Mouse (Mus musculus): ENCODE results near the gene Btg1. TPM values are rescaled to one million over a fixed set of nuclear protein-coding genes. Genes with fewer than 3 reads are reported as not detected.

Gene Btg1
- 44.9 TPM in 2 replicates for polyA plus RNA-seq (2015; fragmentation: Nextera tagmentation; extraction: Ambion mirVana)

- H3K4me1 ChIP-seq = peaks cover 32% of the 10 kb centered on the region
- peak within 1 kb of the TSS; percentile 93 for H3K27ac ChIP-seq
- peak within 1 kb of the TSS; percentile 64 for H3K4me2 ChIP-seq
- H3K36me3 ChIP-seq = peaks cover 8% of the 10 kb centered on the region; the same call in 1 of the 2 replicates
- H3K4me3 ChIP-seq (replicated peaks) = peak within 1 kb of the TSS; percentile 92
- WGBS = under 1% methylated on average over 36 of the region's 37 CpGs
- no peaks in the 10 kb centered on the region for H3K9me3 ChIP-seq (replicated peaks)
- ATAC-seq (replicated peaks; ENCODE audit: low FRiP score) = peak; percentile 97
- no peaks in the 10 kb centered on the region for H3K27me3 ChIP-seq
- H3K9ac ChIP-seq = peak within 1 kb of the TSS; percentile 98
Measured at GRCm38 (mm10) chr10:96616709-96617116, at the start of gene Btg1. Gene Btg1, plus strand, starts transcription at chr10:96617006.

GRCm38 (mm10) chr10:96569469-96569868, 47.3 kb upstream of the Btg1 start:
- Histone ChIP-seq H3K9me3 (replicated peaks) (0 out of 2 replicates have a peak, but pooled peaks cover 5% of the 10 kb centered on the region), H3K9ac (no peak overlapping the region), H3K4me3 (replicated peaks) (no peak overlapping the region), H3K4me2 (no peak overlapping the region), H3K4me1 (0 out of 2 replicates have a peak, but pooled peaks cover 9% of the 10 kb centered on the region), H3K36me3 (no peaks in the 10 kb centered on the region), H3K27me3 (no peaks in the 10 kb centered on the region), H3K27ac (no peak overlapping the region)
- ATAC-seq (replicated peaks; ENCODE audit: low FRiP score) = no peak
- 71% methylated on average over 8 of the region's 8 CpGs for WGBS

DNA sequence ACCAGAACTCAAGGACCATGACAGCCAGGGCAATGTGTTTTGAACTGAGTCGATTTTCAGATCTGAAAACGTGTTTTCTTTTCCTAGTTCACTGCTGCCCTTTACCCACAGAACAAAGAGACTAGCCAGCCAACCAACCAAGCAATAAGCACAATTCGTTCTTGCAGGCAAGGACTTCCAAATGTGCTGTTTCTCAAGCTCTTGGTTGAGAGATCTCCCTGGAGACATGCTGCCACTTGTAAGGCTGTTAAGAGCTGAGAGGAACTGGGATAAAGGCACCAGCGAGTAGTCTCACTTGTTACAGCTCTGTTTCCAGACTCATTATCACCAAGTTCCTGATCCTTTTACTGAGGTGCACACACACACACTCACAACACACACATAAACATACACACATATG, 45.6 kb upstream of the Btg1 start:
- no peaks in the 10 kb centered on the region for H3K27me3 ChIP-seq
- H3K4me3 ChIP-seq (replicated peaks) = no peak overlapping the region
- 31% methylated on average over 4 of the region's 4 CpGs for WGBS
- 0 out of 2 replicates have a peak, but pooled peaks cover 9% of the 10 kb centered on the region for H3K4me1 ChIP-seq
- 0 out of 2 replicates have a peak overlapping the region, but pooled peaks have one; percentile 25 for H3K27ac ChIP-seq
- 0 out of 2 replicates have a peak, but pooled peaks cover 5% of the 10 kb centered on the region for H3K9me3 ChIP-seq (replicated peaks)
- H3K9ac ChIP-seq = no peak overlapping the region
- H3K36me3 ChIP-seq = no peaks in the 10 kb centered on the region
- ATAC-seq (replicated peaks; ENCODE audit: low FRiP score) = no peak
- H3K4me2 ChIP-seq = no peak overlapping the region

GRCm38 (mm10) chr10:96574786-96575185, 42.0 kb upstream of the Btg1 start:
- Histone ChIP-seq H3K27ac (no peak overlapping the region), H3K4me3 (replicated peaks) (no peak overlapping the region), H3K4me1 (0 out of 2 replicates have a peak, but pooled peaks cover 12% of the 10 kb centered on the region), H3K27me3 (no peaks in the 10 kb centered on the region), H3K4me2 (no peak overlapping the region), H3K9ac (no peak overlapping the region), H3K36me3 (no peaks in the 10 kb centered on the region), H3K9me3 (replicated peaks) (no peaks in the 10 kb centered on the region)
- no peak for ATAC-seq (replicated peaks; ENCODE audit: low FRiP score)
- WGBS = 83% methylated on average over 6 of the region's 6 CpGs

DNA sequence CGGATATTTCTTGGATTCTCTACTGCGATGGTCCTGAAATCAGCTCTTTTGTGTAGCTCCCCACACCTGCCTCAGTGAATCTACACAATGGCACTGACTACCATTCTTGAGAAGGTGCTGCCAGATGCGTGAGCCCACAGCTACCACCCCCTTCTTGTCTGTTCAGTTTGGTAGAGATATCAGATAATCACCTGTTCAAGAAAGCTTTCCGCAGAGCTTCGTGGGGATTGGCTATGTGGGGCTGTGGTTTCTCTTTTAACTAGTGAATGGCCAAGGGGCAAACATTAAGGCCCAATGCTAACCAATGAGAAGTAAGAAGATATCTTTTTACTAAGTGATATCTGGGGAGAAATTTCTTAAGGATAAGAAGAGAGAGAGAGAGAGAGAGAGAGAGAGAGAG, 41.5 kb upstream of the Btg1 start:
- H3K27me3 ChIP-seq = no peaks in the 10 kb centered on the region
- no peak overlapping the region for H3K4me2 ChIP-seq
- H3K4me1 ChIP-seq = 0 out of 2 replicates have a peak, but pooled peaks cover 12% of the 10 kb centered on the region
- no peaks in the 10 kb centered on the region for H3K9me3 ChIP-seq (replicated peaks)
- ATAC-seq (replicated peaks; ENCODE audit: low FRiP score) = no peak
- no peaks in the 10 kb centered on the region for H3K36me3 ChIP-seq
- no peak overlapping the region for H3K4me3 ChIP-seq (replicated peaks)
- WGBS = 81% methylated on average over 5 of the region's 5 CpGs
- H3K27ac ChIP-seq = no peak overlapping the region
- H3K9ac ChIP-seq = no peak overlapping the region

- no peaks in the 10 kb centered on the region for H3K36me3 ChIP-seq
- H3K4me3 ChIP-seq (replicated peaks) = no peak overlapping the region
- no peak overlapping the region for H3K27ac ChIP-seq
- no peaks in the 10 kb centered on the region for H3K27me3 ChIP-seq
- H3K9me3 ChIP-seq (replicated peaks) = no peaks in the 10 kb centered on the region
- H3K4me2 ChIP-seq = no peak overlapping the region
- no peak overlapping the region for H3K9ac ChIP-seq
- ATAC-seq (replicated peaks; ENCODE audit: low FRiP score) = no peak
- WGBS = 77% methylated on average over 5 of the region's 5 CpGs
- H3K4me1 ChIP-seq = 0 out of 2 replicates have a peak, but pooled peaks cover 3% of the 10 kb centered on the region
Measured at GRCm38 (mm10) chr10:96578924-96579323, 37.9 kb upstream of the Btg1 start.

DNA sequence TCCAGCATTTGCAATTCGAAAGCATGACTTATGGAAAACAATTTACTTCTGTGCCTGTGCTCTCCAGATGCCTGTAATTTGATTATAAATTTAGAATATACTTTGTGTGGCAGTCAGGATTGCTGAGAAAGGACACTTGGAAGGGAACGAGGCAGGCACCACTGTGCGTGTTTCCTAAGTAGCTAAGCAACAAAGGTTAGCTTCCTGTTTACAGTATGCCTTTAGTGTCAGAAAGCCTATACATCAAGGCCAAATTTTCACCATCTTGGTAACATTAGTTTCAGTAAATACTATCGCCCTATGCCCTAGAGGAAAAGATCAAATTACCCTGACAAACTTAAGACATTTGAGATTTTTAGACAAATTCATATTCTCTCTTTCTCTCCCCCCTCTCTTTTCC, 37.4 kb upstream of the Btg1 start:
- H3K4me2 ChIP-seq = no peak overlapping the region
- no peak overlapping the region for H3K4me3 ChIP-seq (replicated peaks)
- no peaks in the 10 kb centered on the region for H3K36me3 ChIP-seq
- H3K4me1 ChIP-seq = 0 out of 2 replicates have a peak, but pooled peaks cover 3% of the 10 kb centered on the region
- H3K27ac ChIP-seq = no peak overlapping the region
- no peak overlapping the region for H3K9ac ChIP-seq
- no peak for ATAC-seq (replicated peaks; ENCODE audit: low FRiP score)
- WGBS = 32% methylated on average over 4 of the region's 4 CpGs
- H3K9me3 ChIP-seq (replicated peaks) = no peaks in the 10 kb centered on the region
- no peaks in the 10 kb centered on the region for H3K27me3 ChIP-seq

- WGBS = 75% methylated on average over 7 of the region's 7 CpGs
- H3K27me3 ChIP-seq = no peaks in the 10 kb centered on the region
- H3K27ac ChIP-seq = no peak overlapping the region
- H3K4me3 ChIP-seq (replicated peaks) = no peak overlapping the region
- no peak for ATAC-seq (replicated peaks; ENCODE audit: low FRiP score)
- no peak overlapping the region for H3K4me2 ChIP-seq
- no peaks in the 10 kb centered on the region for H3K36me3 ChIP-seq
- no peaks in the 10 kb centered on the region for H3K9me3 ChIP-seq (replicated peaks)
- H3K4me1 ChIP-seq = 0 out of 2 replicates have a peak, but pooled peaks cover 3% of the 10 kb centered on the region
- H3K9ac ChIP-seq = no peak overlapping the region
Measured at GRCm38 (mm10) chr10:96580246-96580645, 36.6 kb upstream of the Btg1 start.

DNA sequence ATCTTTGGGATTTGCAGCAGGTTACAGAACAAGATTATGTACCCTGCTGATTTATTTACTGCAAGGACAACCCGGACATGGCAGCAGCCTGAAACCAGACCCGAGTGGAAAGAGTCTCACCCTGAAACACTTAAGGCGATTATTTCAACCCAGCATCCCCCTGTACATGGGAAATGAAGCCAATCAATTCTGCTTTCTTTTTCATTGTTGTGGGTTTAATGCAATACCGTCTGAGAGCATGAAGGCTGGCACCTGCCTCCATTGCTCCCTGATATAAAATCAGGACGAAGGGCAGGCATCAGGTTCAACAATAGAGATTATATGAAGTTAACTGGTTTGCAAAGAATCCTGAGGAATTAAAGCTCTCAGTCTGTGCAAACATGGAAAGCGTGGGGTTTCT, 35.6 kb upstream of the Btg1 start:
- no peak overlapping the region for H3K9ac ChIP-seq
- no peak overlapping the region for H3K4me2 ChIP-seq
- no peak overlapping the region for H3K4me3 ChIP-seq (replicated peaks)
- no peaks in the 10 kb centered on the region for H3K27me3 ChIP-seq
- no peak for ATAC-seq (replicated peaks; ENCODE audit: low FRiP score)
- 39% methylated on average over 6 of the region's 6 CpGs for WGBS
- no peaks in the 10 kb centered on the region for H3K36me3 ChIP-seq
- H3K9me3 ChIP-seq (replicated peaks) = no peaks in the 10 kb centered on the region
- 0 out of 2 replicates have a peak, but pooled peaks cover 3% of the 10 kb centered on the region for H3K4me1 ChIP-seq
- H3K27ac ChIP-seq = no peak overlapping the region

DNA sequence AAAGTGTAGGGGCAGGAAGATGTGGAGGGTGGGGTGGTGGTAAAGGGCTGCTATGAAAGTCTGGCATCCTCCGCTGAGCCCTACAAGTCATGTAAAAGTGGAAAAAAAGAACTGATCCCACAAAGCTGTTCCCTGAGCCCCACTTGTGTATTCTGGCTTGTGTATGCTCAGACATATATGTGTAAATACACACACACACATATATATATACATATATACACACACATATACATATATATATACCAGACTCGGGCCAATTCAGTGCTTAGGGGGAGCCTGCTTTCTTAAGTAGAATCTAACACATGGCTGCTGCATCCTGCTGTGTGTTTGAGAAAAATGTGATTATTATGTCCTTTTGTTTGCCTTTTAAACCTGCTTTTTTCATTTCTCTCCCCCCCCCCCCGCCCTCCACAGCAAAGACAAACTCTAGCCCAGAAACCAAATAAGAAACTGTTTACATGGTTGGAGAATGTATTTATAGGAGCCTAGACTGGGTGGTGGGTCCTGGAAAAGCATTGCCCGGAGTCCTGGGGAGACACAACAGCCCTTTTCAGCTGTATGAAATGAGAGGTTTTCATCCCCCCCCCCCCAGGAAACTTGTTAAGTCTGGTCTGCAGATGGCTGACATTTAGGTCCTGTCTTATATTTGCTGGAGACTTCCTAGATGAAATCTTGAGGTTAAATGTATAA, 30.5 kb upstream of the Btg1 start:
- no peak for ATAC-seq (replicated peaks; ENCODE audit: low FRiP score)
- no peak overlapping the region for H3K9ac ChIP-seq
- H3K4me2 ChIP-seq = no peak overlapping the region
- 85% methylated on average over 4 of the region's 4 CpGs for WGBS
- H3K27ac ChIP-seq = no peak overlapping the region
- no peaks in the 10 kb centered on the region for H3K27me3 ChIP-seq
- no peaks in the 10 kb centered on the region for H3K9me3 ChIP-seq (replicated peaks)
- no peak overlapping the region for H3K4me3 ChIP-seq (replicated peaks)
- no peaks in the 10 kb centered on the region for H3K4me1 ChIP-seq
- no peaks in the 10 kb centered on the region for H3K36me3 ChIP-seq

- Histone ChIP-seq H3K36me3 (no peaks in the 10 kb centered on the region), H3K27ac (no peak overlapping the region), H3K4me1 (no peaks in the 10 kb centered on the region), H3K27me3 (no peaks in the 10 kb centered on the region), H3K9ac (no peak overlapping the region), H3K4me3 (replicated peaks) (no peak overlapping the region), H3K9me3 (replicated peaks) (no peaks in the 10 kb centered on the region), H3K4me2 (no peak overlapping the region)
- 81% methylated on average over 4 of the region's 4 CpGs for WGBS
- ATAC-seq (replicated peaks; ENCODE audit: low FRiP score) = no peak
Measured at GRCm38 (mm10) chr10:96586881-96587217, 30.0 kb upstream of the Btg1 start.

DNA sequence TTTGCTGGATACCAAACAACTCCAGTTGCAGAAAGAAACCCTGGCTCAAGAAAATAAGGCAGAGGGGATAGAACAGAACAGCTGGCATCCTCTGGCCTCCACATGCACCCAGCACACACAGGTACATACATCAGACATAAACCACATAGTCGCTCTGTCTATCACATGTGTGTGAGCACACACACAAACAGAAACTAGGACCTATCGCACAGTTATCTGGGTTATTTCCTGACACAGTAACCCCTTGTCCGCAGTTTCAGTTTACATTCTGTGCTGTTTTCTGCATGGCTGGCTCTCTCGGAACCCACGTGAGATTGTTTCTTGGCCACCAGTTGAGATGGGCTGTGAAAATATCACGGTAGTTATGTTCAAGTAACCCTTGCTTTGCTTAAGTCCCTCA, 28.6 kb upstream of the Btg1 start:
- Histone ChIP-seq H3K4me2 (no peak overlapping the region), H3K4me1 (no peaks in the 10 kb centered on the region), H3K36me3 (no peaks in the 10 kb centered on the region), H3K9ac (no peak overlapping the region), H3K27me3 (no peaks in the 10 kb centered on the region), H3K9me3 (replicated peaks) (no peaks in the 10 kb centered on the region), H3K4me3 (replicated peaks) (no peak overlapping the region), H3K27ac (no peak overlapping the region)
- 55% methylated on average over 6 of the region's 6 CpGs for WGBS
- no peak for ATAC-seq (replicated peaks; ENCODE audit: low FRiP score)

- Histone ChIP-seq H3K9me3 (replicated peaks) (no peaks in the 10 kb centered on the region), H3K36me3 (no peaks in the 10 kb centered on the region), H3K4me1 (no peaks in the 10 kb centered on the region), H3K27me3 (no peaks in the 10 kb centered on the region), H3K27ac (no peak overlapping the region), H3K4me3 (replicated peaks) (no peak overlapping the region), H3K4me2 (no peak overlapping the region), H3K9ac (no peak overlapping the region)
- ATAC-seq (replicated peaks; ENCODE audit: low FRiP score) = no peak
- WGBS = 88% methylated on average over 5 of the region's 5 CpGs
Measured at GRCm38 (mm10) chr10:96589781-96590180, 27.0 kb upstream of the Btg1 start.
